Mouse (Mus musculus) heart, embryonic 16.5 days (tissue): ENCODE measurements around the gene Erc2. TPM values are rescaled to one million over a fixed set of nuclear protein-coding genes. Genes with fewer than 3 reads are reported as not detected.

Experiments used
- ATAC-seq: fragments of 200-750 bp; cut with Nextera tagmentation; replicated peaks from 2 replicates; pipeline ENCODE4 v1.8.0; 2017; ENCODE audit warnings: moderate number of reproducible peaks; ENCODE audit not compliant: insufficient read depth, low FRiP score; ENCODE audit errors: extremely low read depth
- H3K27ac ChIP-seq: fragments of 300-500 bp; sonication (generic); 2 replicates; pipeline ENCODE4 v1.5.1; 2014; ENCODE audit warnings: mild to moderate bottlenecking, low read length, control low read depth, moderate library complexity
- H3K27me3 ChIP-seq: fragments of 300-500 bp; sonication (generic); 2 replicates; pipeline ENCODE4 v1.6.1; 2014; ENCODE audit warnings: low read length, mixed read lengths; ENCODE audit not compliant: control insufficient read depth, insufficient read depth
- H3K36me3 ChIP-seq: fragments of 300-500 bp; sonication (generic); 2 replicates; pipeline ENCODE4 v1.6.1; 2014; ENCODE audit not compliant: control insufficient read depth, insufficient read depth
- H3K4me1 ChIP-seq: fragments of 300-500 bp; sonication (generic); 2 replicates; pipeline ENCODE4 v1.6.1; 2014; ENCODE audit warnings: low read length, mixed read lengths; ENCODE audit not compliant: control insufficient read depth, insufficient read depth
- H3K4me2 ChIP-seq: fragments of 300-500 bp; sonication (generic); 2 replicates; pipeline ENCODE4 v1.6.1; 2014; ENCODE audit warnings: low read depth, mild to moderate bottlenecking, control low read depth, low read length
- H3K4me3 ChIP-seq: fragments of 300-500 bp; sonication (generic); 2 replicates; pipeline ENCODE4 v1.5.1; 2014; ENCODE audit warnings: mild to moderate bottlenecking, control low read depth, low read length
- H3K9ac ChIP-seq: fragments of 300-500 bp; sonication (generic); 2 replicates; pipeline ENCODE4 v1.6.1; 2014; ENCODE audit warnings: low read length, control low read depth
- H3K9me3 ChIP-seq: fragments of 300-500 bp; sonication (generic); replicated peaks from 2 replicates; pipeline ENCODE4 v1.6.1; 2016; ENCODE audit warnings: low read length; ENCODE audit not compliant: control insufficient read depth
- WGBS: fragments of 180-500 bp; shearing (Covaris S2); extraction: QIAGEN DNeasy Blood & Tissue Kit; methylation state at CpG from one replicate; pipeline ENCODE4 v1.1.7; 2014; 5-methylcytosine and 5-hydroxymethylcytosine counted together
- polyA plus RNA-seq: library from polyadenylated mRNA; unstranded; fragments of >200 nt; fragmentation: Nextera tagmentation; extraction: Ambion mirVana; gene quantifications from 2 replicates; pipeline ENCODE4 v1.2.1, GENCODE M21; 2015

Erc2 gene
- polyA plus RNA-seq, 1 experiment from 2014 or later, result 1.5 TPM

DNA sequence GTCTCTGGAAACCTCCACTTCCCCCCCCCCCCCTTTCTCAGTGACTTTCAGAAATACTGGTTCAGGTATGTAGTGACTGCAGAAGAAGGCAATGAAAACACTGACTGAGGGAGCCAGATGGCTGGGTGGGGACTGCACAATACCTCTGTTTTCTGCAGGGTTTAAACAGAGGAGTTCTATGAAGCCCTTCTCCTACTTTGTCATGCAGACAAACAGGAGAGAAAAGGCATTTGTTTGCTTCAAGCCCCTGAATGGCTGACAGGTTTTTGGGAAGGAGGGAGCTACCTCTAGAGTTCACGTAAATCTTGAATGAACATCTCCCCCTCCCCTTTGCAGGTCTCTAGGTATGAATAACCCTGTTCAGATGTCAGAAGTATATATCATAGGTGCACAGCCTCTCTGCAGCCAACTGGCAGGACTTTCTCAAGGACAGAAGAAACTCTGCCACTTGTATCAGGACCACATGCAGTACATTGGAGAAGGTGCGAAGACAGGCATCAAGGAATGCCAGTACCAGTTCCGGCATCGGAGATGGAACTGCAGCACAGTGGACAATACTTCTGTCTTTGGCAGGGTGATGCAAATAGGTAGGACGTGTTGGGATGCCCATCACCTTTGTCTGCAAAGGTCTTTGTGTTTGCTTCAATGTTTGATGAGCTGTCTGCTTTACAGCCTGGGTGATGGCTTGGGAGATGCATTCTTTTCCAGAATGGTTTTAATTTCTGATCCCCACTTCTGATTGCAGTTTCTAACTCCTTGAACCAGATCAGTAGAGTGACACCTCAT is 890.8 kb downstream of the Erc2 start:
- no peaks in the 10 kb centered on the region for H3K36me3 ChIP-seq
- no peak overlapping the region for H3K27ac ChIP-seq
- WGBS, result 91% methylated on average over 5 of the region's 5 CpGs
- no peak overlapping the region for H3K4me2 ChIP-seq
- peaks cover 13% of the 10 kb centered on the region for H3K4me1 ChIP-seq
- no peak overlapping the region for H3K9ac ChIP-seq
- no peak for ATAC-seq
- peaks cover 18% of the 10 kb centered on the region for H3K27me3 ChIP-seq
- no peak overlapping the region for H3K4me3 ChIP-seq
- H3K9me3 ChIP-seq, result no peaks in the 10 kb centered on the region

DNA sequence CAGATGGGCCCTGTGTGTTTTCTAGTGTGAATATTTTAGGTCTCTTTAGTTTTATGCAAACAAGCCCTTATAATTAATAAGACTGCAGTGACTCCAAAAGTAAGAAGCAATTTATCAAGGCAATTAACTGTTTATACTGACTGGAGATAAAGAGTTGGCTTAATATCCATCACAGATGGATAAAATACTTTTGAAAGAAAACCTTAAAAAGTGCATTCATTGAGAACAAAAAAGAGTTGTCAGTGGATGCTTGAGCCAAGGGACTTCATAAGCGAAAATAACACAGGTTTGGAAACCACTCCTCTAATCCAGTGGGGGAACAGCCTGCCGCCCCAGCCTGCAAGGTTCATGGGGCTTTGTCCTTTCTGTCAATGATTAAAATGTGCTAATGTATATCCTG is 891.9 kb downstream of the Erc2 start:
- H3K27me3 ChIP-seq, result peaks cover 9% of the 10 kb centered on the region
- 72% methylated on average over 2 of the region's 2 CpGs for WGBS
- H3K4me1 ChIP-seq, result peaks cover 4% of the 10 kb centered on the region; the same call in 1 of the 2 replicates
- no peak for ATAC-seq
- no peak overlapping the region for H3K27ac ChIP-seq
- no peak overlapping the region for H3K4me3 ChIP-seq
- H3K9ac ChIP-seq, result no peak overlapping the region
- no peaks in the 10 kb centered on the region for H3K9me3 ChIP-seq
- no peak overlapping the region for H3K4me2 ChIP-seq
- 0 out of 2 replicates have a peak, but pooled peaks cover under 1% of the 10 kb centered on the region for H3K36me3 ChIP-seq

DNA sequence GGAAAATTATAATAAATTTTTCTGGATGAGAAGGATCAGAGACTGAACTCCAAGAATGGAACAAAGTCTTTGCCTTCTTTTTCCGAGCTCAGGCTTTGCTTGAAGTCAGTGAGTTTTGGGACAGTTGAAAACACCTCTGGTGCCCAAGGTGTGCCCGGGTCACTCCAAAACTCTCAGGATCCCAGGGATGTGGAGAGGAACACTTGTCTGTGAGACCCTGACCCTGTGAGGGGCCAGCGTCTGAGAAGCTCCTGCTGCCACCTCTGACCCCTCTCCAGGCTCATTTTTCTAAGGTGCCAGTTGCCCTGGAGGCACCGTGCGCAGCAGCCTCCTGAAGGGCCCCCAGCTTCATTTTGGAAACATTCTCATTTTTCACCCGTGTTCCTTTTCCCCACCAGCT is 893.1 kb downstream of the Erc2 start:
- H3K4me1 ChIP-seq, result 0 out of 2 replicates have a peak, but pooled peaks cover 2% of the 10 kb centered on the region
- no peak for ATAC-seq
- H3K4me2 ChIP-seq, result no peak overlapping the region
- H3K9ac ChIP-seq, result no peak overlapping the region
- no peaks in the 10 kb centered on the region for H3K9me3 ChIP-seq
- peaks cover 9% of the 10 kb centered on the region for H3K27me3 ChIP-seq
- H3K4me3 ChIP-seq, result no peak overlapping the region
- no peak overlapping the region for H3K27ac ChIP-seq
- 0 out of 2 replicates have a peak, but pooled peaks cover 4% of the 10 kb centered on the region for H3K36me3 ChIP-seq
- 76% methylated on average over 6 of the region's 6 CpGs for WGBS

DNA sequence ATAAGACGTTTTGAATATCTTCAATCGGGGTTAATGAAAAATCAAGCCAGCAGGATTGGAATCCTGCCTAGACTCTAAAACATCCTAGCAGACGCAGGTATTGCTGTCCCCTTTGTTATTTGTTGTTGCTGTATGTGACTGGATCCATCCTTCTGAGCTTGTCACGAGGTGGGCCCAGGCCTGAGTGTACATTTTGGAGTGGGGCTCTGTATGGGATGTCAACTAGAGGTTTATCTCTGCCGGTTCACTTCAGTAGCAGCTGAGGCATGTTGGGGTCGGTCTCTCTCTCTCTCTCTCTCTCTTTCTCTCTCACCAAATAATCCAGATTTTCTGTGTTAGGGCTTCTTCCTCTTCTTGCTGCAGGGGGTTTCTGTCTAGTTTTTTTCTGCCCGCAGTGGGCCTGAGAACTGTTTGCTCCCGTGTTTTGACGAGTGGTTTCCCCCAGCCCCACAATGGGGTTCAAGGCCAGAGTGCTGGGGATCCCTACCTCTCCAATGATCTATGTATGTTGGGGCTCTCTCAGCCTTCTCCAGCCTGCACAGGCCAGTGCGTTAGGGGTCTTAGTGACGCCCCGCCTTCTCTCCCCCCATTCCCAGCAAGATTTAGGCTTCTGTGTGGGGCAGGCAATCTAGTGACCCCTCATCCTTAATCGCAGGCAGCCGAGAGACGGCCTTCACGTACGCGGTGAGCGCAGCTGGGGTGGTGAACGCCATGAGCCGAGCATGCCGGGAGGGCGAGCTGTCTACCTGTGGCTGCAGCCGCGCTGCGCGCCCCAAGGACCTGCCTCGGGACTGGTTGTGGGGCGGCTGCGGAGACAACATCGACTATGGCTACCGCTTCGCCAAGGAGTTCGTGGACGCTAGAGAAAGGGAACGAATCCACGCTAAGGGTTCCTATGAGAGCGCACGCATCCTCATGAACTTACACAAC is 895.7 kb downstream of the Erc2 start:
- Histone ChIP-seq H3K27me3 (peaks cover 6% of the 10 kb centered on the region; the same call in 1 of the 2 replicates), H3K9ac (no peak overlapping the region), H3K9me3 (no peaks in the 10 kb centered on the region), H3K36me3 (0 out of 2 replicates have a peak, but pooled peaks cover 8% of the 10 kb centered on the region), H3K4me1 (no peaks in the 10 kb centered on the region), H3K4me2 (no peak overlapping the region), H3K27ac (no peak overlapping the region), H3K4me3 (no peak overlapping the region)
- no peak; the same call in 1 of the 2 replicates for ATAC-seq
- WGBS, result 81% methylated on average over 39 of the region's 39 CpGs

DNA sequence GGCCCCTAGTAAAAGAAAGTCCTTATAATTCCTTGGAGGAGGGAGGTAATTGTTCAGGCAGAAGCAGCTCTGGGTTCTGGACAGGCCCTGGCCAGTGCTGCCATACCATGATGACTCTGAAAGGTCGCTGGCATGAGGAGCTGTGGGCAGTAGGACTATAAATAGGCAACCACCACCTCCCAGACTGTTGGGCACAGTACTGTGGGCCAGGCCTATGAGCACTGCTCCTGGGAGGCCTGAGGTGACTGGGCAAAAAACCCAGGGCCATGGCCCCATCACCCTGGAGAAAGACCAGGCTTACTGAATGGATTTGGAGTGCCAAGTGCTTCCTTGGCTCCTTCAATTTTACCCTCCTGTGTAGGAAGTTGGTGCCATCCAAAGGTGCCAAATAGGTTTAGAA is 898.9 kb downstream of the Erc2 start:
- no peak for ATAC-seq
- 0 out of 2 replicates have a peak, but pooled peaks cover 8% of the 10 kb centered on the region for H3K36me3 ChIP-seq
- WGBS, result 50% methylated on average over 1 of the region's 1 CpGs
- no peak overlapping the region for H3K4me2 ChIP-seq
- H3K27me3 ChIP-seq, result no peaks in the 10 kb centered on the region
- H3K9me3 ChIP-seq, result no peaks in the 10 kb centered on the region
- peaks cover 3% of the 10 kb centered on the region; the same call in 1 of the 2 replicates for H3K4me1 ChIP-seq
- no peak overlapping the region for H3K27ac ChIP-seq
- no peak overlapping the region for H3K9ac ChIP-seq
- no peak overlapping the region for H3K4me3 ChIP-seq

DNA sequence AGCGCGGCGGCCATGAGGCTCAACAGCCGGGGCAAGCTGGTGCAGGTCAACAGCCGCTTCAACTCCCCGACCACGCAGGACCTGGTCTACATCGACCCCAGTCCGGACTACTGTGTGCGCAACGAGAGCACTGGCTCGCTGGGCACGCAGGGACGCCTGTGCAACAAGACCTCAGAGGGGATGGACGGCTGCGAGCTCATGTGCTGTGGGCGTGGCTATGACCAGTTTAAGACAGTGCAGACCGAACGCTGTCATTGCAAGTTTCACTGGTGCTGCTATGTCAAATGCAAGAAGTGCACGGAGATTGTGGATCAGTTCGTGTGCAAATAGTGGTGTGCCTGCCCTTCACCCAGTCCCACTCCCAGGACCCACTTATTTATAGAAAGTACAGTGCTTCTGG is 900.4 kb downstream of the Erc2 start:
- ATAC-seq, result no peak
- no peak overlapping the region for H3K9ac ChIP-seq
- H3K4me2 ChIP-seq, result no peak overlapping the region
- 0 out of 2 replicates have a peak, but pooled peaks cover 8% of the 10 kb centered on the region for H3K36me3 ChIP-seq
- H3K27me3 ChIP-seq, result no peaks in the 10 kb centered on the region
- no peak overlapping the region for H3K4me3 ChIP-seq
- H3K4me1 ChIP-seq, result peaks cover 3% of the 10 kb centered on the region; the same call in 1 of the 2 replicates
- no peak overlapping the region for H3K27ac ChIP-seq
- no peaks in the 10 kb centered on the region for H3K9me3 ChIP-seq
- WGBS, result 78% methylated on average over 21 of the region's 21 CpGs

DNA sequence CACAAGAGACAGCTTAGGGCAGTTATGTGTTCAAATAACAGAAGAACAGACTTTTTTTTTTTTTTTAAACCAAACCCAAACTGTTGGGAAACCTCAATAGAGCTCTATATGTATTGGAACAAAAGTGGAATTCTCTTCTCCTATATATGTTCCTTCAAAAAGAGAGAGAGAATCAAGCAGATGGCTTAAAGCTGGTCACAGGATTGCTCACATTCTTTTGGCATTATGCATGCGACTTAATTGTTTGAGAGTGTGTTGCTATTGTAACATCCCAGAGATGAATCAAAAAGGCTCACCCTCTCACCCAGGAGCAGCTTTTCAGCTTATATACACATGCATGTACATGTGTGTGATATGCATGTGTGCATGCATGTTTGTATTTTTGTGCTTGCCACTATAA is 903.3 kb downstream of the Erc2 start:
- no peak overlapping the region for H3K4me3 ChIP-seq
- H3K4me1 ChIP-seq, result peaks cover 3% of the 10 kb centered on the region; the same call in 1 of the 2 replicates
- 0 out of 2 replicates have a peak, but pooled peaks cover 4% of the 10 kb centered on the region for H3K36me3 ChIP-seq
- H3K9ac ChIP-seq, result no peak overlapping the region
- 43% methylated on average over 1 of the region's 1 CpGs for WGBS
- no peak for ATAC-seq
- no peaks in the 10 kb centered on the region for H3K27me3 ChIP-seq
- H3K27ac ChIP-seq, result no peak overlapping the region
- H3K4me2 ChIP-seq, result no peak overlapping the region
- no peaks in the 10 kb centered on the region for H3K9me3 ChIP-seq
